Mouse (Mus musculus) lung, adult 2 months (tissue): ENCODE data around the gene Gm4756.

ENCODE experiments used
- CTCF ChIP-seq: fragments of 200-500 bp; IDR thresholded peaks from 2 replicates; pipeline ENCODE4 v1.5.1; 2011; ENCODE audit warnings: mild to moderate bottlenecking, low read length, control low read depth; ENCODE audit not compliant: insufficient read depth
- POLR2A ChIP-seq: fragments of 200-500 bp; IDR thresholded peaks from 2 replicates; pipeline ENCODE4 v1.6.1; 2011; ENCODE audit warnings: low read depth, mild to moderate bottlenecking, control low read depth, low read length, borderline replicate concordance; ENCODE audit errors: extremely low read depth

GRCm38 (mm10) chr12:72674079-72674797 lies 24.8 kb upstream of the Gm4756 start:
- TF ChIP-seq CTCF, result no peak
- no peak for TF ChIP-seq POLR2A
